Mouse (Mus musculus) ES-Bruce4 (cell line): ENCODE data around the gene 9930022D16Rik. TPM values are rescaled to one million over a fixed set of nuclear protein-coding genes. Genes with fewer than 3 reads are reported as not detected.

ENCODE experiments used
- H3K27ac ChIP-seq: 2 replicates; pipeline ENCODE4 v1.5.1; 2012; ENCODE audit warnings: low read length, inconsistent platforms; ENCODE audit not compliant: insufficient read depth
- H3K27me3 ChIP-seq: 2 replicates; pipeline ENCODE4 v1.6.1; 2012; ENCODE audit warnings: mild to moderate bottlenecking, low read length, inconsistent platforms; ENCODE audit not compliant: control insufficient read depth, poor library complexity, insufficient read depth, severe bottlenecking
- H3K36me3 ChIP-seq: 2 replicates; pipeline ENCODE4 v1.6.1; 2012; ENCODE audit warnings: inconsistent platforms, mild to moderate bottlenecking, low read length, moderate library complexity; ENCODE audit not compliant: control insufficient read depth, poor library complexity, insufficient read depth, severe bottlenecking
- H3K4me1 ChIP-seq: one replicate; pipeline ENCODE4 v1.8.1; 2011; ENCODE audit warnings: low read length; ENCODE audit not compliant: control insufficient read depth, insufficient read depth
- H3K4me3 ChIP-seq: 2 replicates; pipeline ENCODE4 v1.5.1; 2011; ENCODE audit warnings: low read depth, mild to moderate bottlenecking, low read length
- H3K9ac ChIP-seq: 2 replicates; pipeline ENCODE4 v1.6.1; 2012; ENCODE audit warnings: low read depth, mild to moderate bottlenecking, inconsistent platforms; ENCODE audit not compliant: poor library complexity, severe bottlenecking
- H3K9me3 ChIP-seq: replicated peaks from 2 replicates; pipeline ENCODE4 v1.6.1; 2012; ENCODE audit warnings: mild to moderate bottlenecking, low read length, inconsistent platforms; ENCODE audit not compliant: control insufficient read depth, poor library complexity, insufficient read depth, severe bottlenecking
- CTCF ChIP-seq: IDR thresholded peaks from one replicate; pipeline ENCODE4 v1.8.1; 2011; ENCODE audit warnings: low read depth, low read length
- EP300 ChIP-seq: IDR thresholded peaks from 2 replicates; pipeline ENCODE4 v1.6.1; 2011; ENCODE audit warnings: low read depth, low read length; ENCODE audit not compliant: insufficient read depth
- POLR2A ChIP-seq: IDR thresholded peaks from one replicate; pipeline ENCODE4 v1.8.1; 2011; ENCODE audit warnings: low read length; ENCODE audit not compliant: insufficient read depth
- polyA plus RNA-seq: library from polyadenylated mRNA; stranded (reverse); fragments of >200 nt; gene quantifications from 2 replicates; pipeline ENCODE4 v1.2.4, GENCODE M21; 2011; ENCODE audit warnings: low read depth; ENCODE audit not compliant: missing spikeins, insufficient read depth, insufficient read length

Gene 9930022D16Rik
- polyA plus RNA-seq, 1 experiment: not detected

- Histone ChIP-seq H3K9ac (no peak overlapping the region), H3K27ac (no peak overlapping the region), H3K4me1 (no peaks in the 10 kb centered on the region), H3K9me3 (no peaks in the 10 kb centered on the region), H3K36me3 (no peaks in the 10 kb centered on the region), H3K4me3 (no peak overlapping the region), H3K27me3 (no peaks in the 10 kb centered on the region)
- TF ChIP-seq CTCF (no peak), EP300 (no peak), POLR2A (no peak)
These were observed 24.7 kb upstream of the 9930022D16Rik start for GRCm38 (mm10) chr11:109389046-109389445.

DNA sequence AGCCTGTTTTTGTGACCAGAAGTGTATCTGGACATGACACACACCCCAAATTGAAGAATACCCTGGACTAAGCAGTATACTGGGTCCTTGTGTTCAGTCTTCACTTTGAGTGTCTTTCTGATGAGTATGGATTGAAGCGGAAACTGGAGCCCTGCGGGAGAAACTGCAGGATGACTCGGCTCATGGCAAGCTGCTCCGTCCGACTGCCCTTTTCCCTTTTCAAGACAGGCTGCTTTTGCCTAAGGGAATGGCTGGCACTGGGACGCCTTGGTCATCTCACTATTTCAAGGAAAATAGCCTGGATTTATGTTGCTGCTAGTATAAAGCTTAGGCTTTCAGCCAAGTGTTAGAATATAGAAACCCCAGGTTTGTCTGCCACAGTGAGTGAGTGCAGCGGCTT is 22.5 kb upstream of the 9930022D16Rik start:
- Histone ChIP-seq H3K36me3 (peaks cover 7% of the 10 kb centered on the region), H3K9ac (no peak overlapping the region), H3K4me1 (peaks cover 2% of the 10 kb centered on the region), H3K27ac (no peak overlapping the region), H3K4me3 (no peak overlapping the region), H3K9me3 (no peaks in the 10 kb centered on the region), H3K27me3 (no peaks in the 10 kb centered on the region)
- TF ChIP-seq POLR2A (no peak), CTCF (no peak), EP300 (no peak)

- H3K27me3 ChIP-seq: no peaks in the 10 kb centered on the region
- no peak overlapping the region for H3K9ac ChIP-seq
- peaks cover 11% of the 10 kb centered on the region for H3K36me3 ChIP-seq
- no peak for TF ChIP-seq EP300
- TF ChIP-seq CTCF: no peak
- TF ChIP-seq POLR2A: no peak
- H3K9me3 ChIP-seq: no peaks in the 10 kb centered on the region
- peaks cover 2% of the 10 kb centered on the region for H3K4me1 ChIP-seq
- no peak overlapping the region for H3K4me3 ChIP-seq
- no peak overlapping the region for H3K27ac ChIP-seq
These were observed 22.0 kb upstream of the 9930022D16Rik start for GRCm38 (mm10) chr11:109391760-109392159.

DNA sequence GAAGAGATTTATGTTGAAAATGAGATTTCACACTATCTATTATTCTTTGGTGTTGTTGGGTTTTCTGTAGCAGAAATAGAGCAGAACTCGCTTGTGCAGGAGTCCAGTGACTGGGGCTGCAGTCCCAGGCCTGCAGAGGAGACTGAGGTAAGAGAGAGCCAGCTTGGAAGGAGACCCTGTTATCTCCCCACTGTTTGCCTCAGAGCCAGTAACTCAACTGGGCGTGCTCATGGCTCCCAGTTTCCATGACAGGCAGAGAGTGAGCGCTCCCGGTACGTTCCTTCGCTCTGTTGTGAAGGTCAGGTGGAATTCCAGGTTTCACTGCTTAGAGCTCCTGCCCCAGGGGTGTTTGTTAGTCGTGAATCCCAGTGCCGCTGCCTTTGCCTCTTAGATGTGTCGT is 21.1 kb upstream of the 9930022D16Rik start:
- Histone ChIP-seq H3K27me3 (no peaks in the 10 kb centered on the region), H3K9ac (no peak overlapping the region), H3K4me1 (peaks cover 2% of the 10 kb centered on the region), H3K36me3 (peaks cover 18% of the 10 kb centered on the region), H3K27ac (no peak overlapping the region), H3K9me3 (no peaks in the 10 kb centered on the region), H3K4me3 (no peak overlapping the region)
- TF ChIP-seq POLR2A (no peak), EP300 (no peak), CTCF (no peak)

DNA sequence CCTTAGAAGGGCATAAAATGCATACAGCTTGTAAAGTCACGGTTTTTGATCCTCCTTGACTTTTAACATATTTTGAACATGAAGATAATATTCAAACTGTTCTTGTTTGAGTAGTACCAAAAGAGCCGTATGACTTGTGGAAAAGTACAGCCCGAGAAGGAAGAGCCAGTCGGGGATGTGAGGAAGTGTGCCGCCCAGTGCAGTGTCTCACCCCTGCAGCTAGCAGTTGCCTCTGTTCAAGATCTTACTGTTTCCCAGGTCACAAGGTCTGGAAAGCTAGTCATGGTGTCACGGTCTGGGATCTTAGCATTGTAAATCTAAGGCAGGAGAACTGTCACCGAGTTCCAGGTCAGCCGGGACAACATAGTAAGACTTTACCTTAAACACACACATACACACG is 19.0 kb upstream of the 9930022D16Rik start:
- TF ChIP-seq CTCF: no peak
- no peak for TF ChIP-seq EP300
- no peak for TF ChIP-seq POLR2A
- no peaks in the 10 kb centered on the region for H3K9me3 ChIP-seq
- H3K27me3 ChIP-seq: no peaks in the 10 kb centered on the region
- peaks cover 24% of the 10 kb centered on the region for H3K36me3 ChIP-seq
- H3K4me3 ChIP-seq: no peak overlapping the region
- H3K27ac ChIP-seq: no peak overlapping the region
- no peak overlapping the region for H3K9ac ChIP-seq
- H3K4me1 ChIP-seq: peaks cover 2% of the 10 kb centered on the region

- Histone ChIP-seq H3K9ac (no peak overlapping the region), H3K4me1 (peaks cover 2% of the 10 kb centered on the region), H3K27ac (no peak overlapping the region), H3K4me3 (no peak overlapping the region), H3K27me3 (no peaks in the 10 kb centered on the region), H3K36me3 (peaks cover 24% of the 10 kb centered on the region), H3K9me3 (no peaks in the 10 kb centered on the region)
- TF ChIP-seq EP300 (no peak), CTCF (no peak), POLR2A (no peak)
These were observed 18.4 kb upstream of the 9930022D16Rik start for GRCm38 (mm10) chr11:109395291-109395690.
